Mouse (Mus musculus) small intestine, adult 2 months (tissue): ENCODE measurements at regions not wholly inside any gene's neighbourhood (a gene's known extent, or its start where the extent isn't known, plus 50 kb on each side); places are given as distances from the start of the nearest gene placed in this dataset.

Source experiments
- CTCF ChIP-seq: fragments of 200-500 bp; IDR thresholded peaks from 2 replicates; pipeline ENCODE4 v1.5.1; 2012; ENCODE audit warnings: low read depth, mild to moderate bottlenecking, control low read depth, inconsistent platforms, low read length, moderate library complexity, mixed read lengths; ENCODE audit not compliant: insufficient replicate concordance, insufficient read length; ENCODE audit errors: extremely low read depth
- POLR2A ChIP-seq: fragments of 200-500 bp; IDR thresholded peaks from 2 replicates; pipeline ENCODE4 v1.6.1; 2012; ENCODE audit warnings: low read depth, mild to moderate bottlenecking, control low read depth, inconsistent platforms, low read length, moderate library complexity

- no peak for TF ChIP-seq CTCF
- no peak for TF ChIP-seq POLR2A
Observed at GRCm38 (mm10) chr1:113490243-113491003, 1625.7 kb upstream of the Dsel start.
